Mouse (Mus musculus): ENCODE data around the gene Csnk2a1. TPM values are rescaled to one million over a fixed set of nuclear protein-coding genes. Genes with fewer than 3 reads are reported as not detected.
"Not testable (repeated sequence)": the region's sequence is repeated elsewhere in the genome, so short reads cannot be mapped to it uniquely, and the experiment has no call there.

The Csnk2a1 gene
- polyA plus RNA-seq, 1 experiment = 10.1 TPM

- Histone ChIP-seq H3K36me3 (ENCODE audit: control insufficient read depth, insufficient read depth, low read length) (peaks cover 22% of the 10 kb centered on the region), H3K4me1 (ENCODE audit: control insufficient read depth, insufficient read depth, insufficient read length, low read length) (no peaks in the 10 kb centered on the region), H3K4me3 (ENCODE audit: low read depth, low read length) (no peak overlapping the region), H3K27ac (ENCODE audit: insufficient read depth, low read depth, low read length) (no peak overlapping the region), H3K27me3 (ENCODE audit: control insufficient read depth, insufficient read depth, low read length) (no peaks in the 10 kb centered on the region)
- TF ChIP-seq CTCF (IDR thresholded peaks at IDR 0.05; ENCODE audit: extremely low read depth, insufficient read length, insufficient replicate concordance, low read depth, low read length) (no peak), POLR2A (IDR thresholded peaks at IDR 0.05; ENCODE audit: low read depth, low read length) (no peak)
- WGBS = 84% methylated on average over 5 of the region's 5 CpGs
Measured at GRCm38 (mm10) chr2:152287560-152287959, 60.9 kb downstream of the Csnk2a1 start.

GRCm38 (mm10) chr2:152288046-152288445 is 61.4 kb downstream of the Csnk2a1 start:
- TF ChIP-seq POLR2A (IDR thresholded peaks at IDR 0.05; ENCODE audit: low read depth, low read length) = no peak
- no peak for TF ChIP-seq CTCF (IDR thresholded peaks at IDR 0.05; ENCODE audit: extremely low read depth, insufficient read length, insufficient replicate concordance, low read depth, low read length)
- no peaks in the 10 kb centered on the region for H3K27me3 ChIP-seq (ENCODE audit: control insufficient read depth, insufficient read depth, low read length)
- no peak overlapping the region for H3K27ac ChIP-seq (ENCODE audit: insufficient read depth, low read depth, low read length)
- peaks cover 17% of the 10 kb centered on the region for H3K36me3 ChIP-seq (ENCODE audit: control insufficient read depth, insufficient read depth, low read length)
- no peaks in the 10 kb centered on the region for H3K4me1 ChIP-seq (ENCODE audit: control insufficient read depth, insufficient read depth, insufficient read length, low read length)
- no peak overlapping the region for H3K4me3 ChIP-seq (ENCODE audit: low read depth, low read length)
- WGBS = 65% methylated on average over 8 of the region's 8 CpGs

GRCm38 (mm10) chr2:152289623-152290022 is 63.0 kb downstream of the Csnk2a1 start:
- not testable (repeated sequence) for H3K27ac ChIP-seq (ENCODE audit: insufficient read depth, low read depth, low read length); H3K4me3 ChIP-seq (ENCODE audit: low read depth, low read length); H3K36me3 ChIP-seq (ENCODE audit: control insufficient read depth, insufficient read depth, low read length); H3K4me1 ChIP-seq (ENCODE audit: control insufficient read depth, insufficient read depth, insufficient read length, low read length); H3K27me3 ChIP-seq (ENCODE audit: control insufficient read depth, insufficient read depth, low read length)
- 65% methylated on average over 2 of the region's 2 CpGs for WGBS

- Histone ChIP-seq H3K27ac (ENCODE audit: insufficient read depth, low read depth, low read length) (no peak overlapping the region), H3K4me3 (ENCODE audit: low read depth, low read length) (no peak overlapping the region), H3K36me3 (ENCODE audit: control insufficient read depth, insufficient read depth, low read length) (peaks cover 1% of the 10 kb centered on the region; the same call in 1 of the 2 replicates), H3K4me1 (ENCODE audit: control insufficient read depth, insufficient read depth, insufficient read length, low read length) (peaks cover 9% of the 10 kb centered on the region; the same call in 1 of the 2 replicates), H3K27me3 (ENCODE audit: control insufficient read depth, insufficient read depth, low read length) (no peaks in the 10 kb centered on the region)
- WGBS = 79% methylated on average over 2 of the region's 2 CpGs
- TF ChIP-seq POLR2A (IDR thresholded peaks at IDR 0.05; ENCODE audit: low read depth, low read length) (no peak), CTCF (IDR thresholded peaks at IDR 0.05; ENCODE audit: extremely low read depth, insufficient read length, insufficient replicate concordance, low read depth, low read length) (no peak)
Measured at GRCm38 (mm10) chr2:152292475-152292874, 65.8 kb downstream of the Csnk2a1 start.

GRCm38 (mm10) chr2:152293179-152293726 is 66.6 kb downstream of the Csnk2a1 start:
- TF ChIP-seq CTCF (IDR thresholded peaks at IDR 0.05; ENCODE audit: extremely low read depth, insufficient read length, insufficient replicate concordance, low read depth, low read length) = no peak
- TF ChIP-seq POLR2A (IDR thresholded peaks at IDR 0.05; ENCODE audit: low read depth, low read length) = no peak
- Histone ChIP-seq H3K27ac (ENCODE audit: insufficient read depth, low read depth, low read length) (no peak overlapping the region), H3K4me3 (ENCODE audit: low read depth, low read length) (peak overlapping the region; percentile 91), H3K36me3 (ENCODE audit: control insufficient read depth, insufficient read depth, low read length) (peaks cover 2% of the 10 kb centered on the region; the same call in 1 of the 2 replicates), H3K4me1 (ENCODE audit: control insufficient read depth, insufficient read depth, insufficient read length, low read length) (peaks cover 9% of the 10 kb centered on the region; the same call in 1 of the 2 replicates), H3K27me3 (ENCODE audit: control insufficient read depth, insufficient read depth, low read length) (no peaks in the 10 kb centered on the region)
- under 1% methylated on average over 15 of the region's 15 CpGs for WGBS

- Histone ChIP-seq H3K4me1 (ENCODE audit: control insufficient read depth, insufficient read depth, insufficient read length, low read length) (peaks cover 9% of the 10 kb centered on the region; the same call in 1 of the 2 replicates), H3K4me3 (ENCODE audit: low read depth, low read length) (peak within 1 kb of the TSS; percentile 91), H3K27ac (ENCODE audit: insufficient read depth, low read depth, low read length) (peak within 1 kb of the TSS; percentile 65), H3K27me3 (ENCODE audit: control insufficient read depth, insufficient read depth, low read length) (no peaks in the 10 kb centered on the region), H3K36me3 (ENCODE audit: control insufficient read depth, insufficient read depth, low read length) (peaks cover 2% of the 10 kb centered on the region; the same call in 1 of the 2 replicates)
- under 1% methylated on average over 60 of the region's 70 CpGs for WGBS
- TF ChIP-seq POLR2A (IDR thresholded peaks at IDR 0.05; ENCODE audit: low read depth, low read length) (peak; percentile 96), CTCF (IDR thresholded peaks at IDR 0.05; ENCODE audit: extremely low read depth, insufficient read length, insufficient replicate concordance, low read depth, low read length) (no peak)
Measured at GRCm38 (mm10) chr2:152293727-152294475, 67.3 kb downstream of the Csnk2a1 start, which contains the start of gene Tbc1d20. Gene Tbc1d20 (plus strand): TSS chr2:152293828.

- 20% methylated on average over 5 of the region's 5 CpGs for WGBS
- Histone ChIP-seq H3K4me1 (ENCODE audit: control insufficient read depth, insufficient read depth, insufficient read length, low read length) (peaks cover 9% of the 10 kb centered on the region; the same call in 1 of the 2 replicates), H3K27me3 (ENCODE audit: control insufficient read depth, insufficient read depth, low read length) (no peaks in the 10 kb centered on the region), H3K27ac (ENCODE audit: insufficient read depth, low read depth, low read length) (no peak overlapping the region), H3K36me3 (ENCODE audit: control insufficient read depth, insufficient read depth, low read length) (peaks cover 2% of the 10 kb centered on the region; the same call in 1 of the 2 replicates), H3K4me3 (ENCODE audit: low read depth, low read length) (peak overlapping the region; percentile 91; the same call in 1 of the 2 replicates)
- TF ChIP-seq CTCF (IDR thresholded peaks at IDR 0.05; ENCODE audit: extremely low read depth, insufficient read length, insufficient replicate concordance, low read depth, low read length) (no peak), POLR2A (IDR thresholded peaks at IDR 0.05; ENCODE audit: low read depth, low read length) (no peak)
Measured at GRCm38 (mm10) chr2:152294541-152294940, 67.9 kb downstream of the Csnk2a1 start.
